Mouse (Mus musculus) CH12.LX (cell line): Measurements from ENCODE around the gene Pkm.

Source experiments
- CHD1 ChIP-seq: IDR thresholded peaks from 2 replicates; pipeline ENCODE4 v1.6.1; 2012; ENCODE audit warnings: low read depth, low read length, improper control_type of control experiment, inconsistent platforms
- CTCF ChIP-seq, 2 experiments: IDR thresholded peaks in 1 of 2; conservative IDR thresholded peaks in 1 of 2; 2 replicates each; pipeline ENCODE4 v1.5.1; 2011 to 2012; ENCODE audit warnings: low read depth in 2 of 2, low read length in 2 of 2, improper control_type of control experiment in 1 of 2, inconsistent platforms in 1 of 2, mild to moderate bottlenecking in 1 of 2, moderate library complexity in 1 of 2
- EP300 ChIP-seq: IDR thresholded peaks from 2 replicates; pipeline ENCODE4 v1.6.1; 2011; ENCODE audit warnings: low read length, improper control_type of control experiment
- JUN ChIP-seq: IDR thresholded peaks from 2 replicates; pipeline ENCODE4 v1.6.1; 2011; ENCODE audit warnings: low read depth, mild to moderate bottlenecking, low read length, improper control_type of control experiment, moderate library complexity; ENCODE audit not compliant: insufficient read depth
- KAT2A ChIP-seq: IDR thresholded peaks from 2 replicates; pipeline ENCODE4 v1.6.1; 2012; ENCODE audit warnings: low read length, improper control_type of control experiment, inconsistent platforms; ENCODE audit not compliant: insufficient replicate concordance
- MYC ChIP-seq: IDR thresholded peaks from 2 replicates; pipeline ENCODE4 v1.6.1; 2011; ENCODE audit warnings: low read depth, mild to moderate bottlenecking, improper control_type of control experiment, low read length
- POLR2A ChIP-seq: IDR thresholded peaks from 2 replicates; pipeline ENCODE4 v1.6.1; 2011; ENCODE audit warnings: low read depth, mild to moderate bottlenecking, improper control_type of control experiment, low read length

DNA sequence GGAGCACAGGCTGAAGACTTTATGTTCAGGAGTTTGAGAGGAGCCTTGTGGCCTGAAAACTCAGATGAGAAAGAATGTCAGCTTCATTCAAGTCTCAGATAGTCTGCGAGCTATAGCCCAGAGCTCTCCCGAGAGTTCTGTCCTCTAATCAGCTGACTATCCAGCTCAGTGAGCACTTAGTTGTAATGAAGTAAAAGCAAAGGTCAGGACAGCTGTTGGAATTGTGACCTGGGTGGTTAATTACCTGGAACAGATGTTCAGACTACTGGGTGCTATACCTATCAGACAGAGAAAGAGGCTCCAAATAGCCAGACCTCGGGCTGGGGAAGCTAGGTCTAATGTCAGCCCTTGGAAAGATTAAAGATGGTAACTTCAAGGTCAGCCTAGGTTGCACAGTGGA is 7.8 kb downstream of the Pkm start:
- TF ChIP-seq MYC (no peak), JUN (no peak), POLR2A (no peak), CTCF (conservative IDR thresholded peaks at IDR 0.05 in 1 of 2, IDR thresholded peaks at IDR 0.05 in 1 of 2; ENCODE audit: low read depth in 2 of 2, low read length in 2 of 2) (no peak), EP300 (no peak), KAT2A (no peak), CHD1 (no peak)
